Mouse (Mus musculus) myocyte (in vitro differentiated cells): ENCODE data around the gene H2-DMa. TPM values are rescaled to one million over a fixed set of nuclear protein-coding genes. Genes with fewer than 3 reads are reported as not detected.
A peak's percentile ranks its signal among the peaks of the same experiment; 100 is the strongest.

Source experiments
- H3K27me3 ChIP-seq: one replicate; pipeline ENCODE4 v1.6.1; 2011; ENCODE audit not compliant: control insufficient read depth, insufficient read depth, insufficient read length
- H3K36me3 ChIP-seq: one replicate; pipeline ENCODE4 v1.6.1; 2011; ENCODE audit not compliant: control insufficient read depth, insufficient read depth
- H3K4me2 ChIP-seq: one replicate; pipeline ENCODE4 v1.6.1; 2011; ENCODE audit warnings: low read depth, control low read depth
- H3K4me3 ChIP-seq: one replicate; pipeline ENCODE4 v1.5.1; 2011; ENCODE audit warnings: mild to moderate bottlenecking, control low read depth, moderate library complexity
- H3K79me2 ChIP-seq: one replicate; pipeline ENCODE4 v1.6.1; 2011; ENCODE audit not compliant: control insufficient read depth, insufficient read depth
- H3ac ChIP-seq: one replicate; pipeline ENCODE4 v1.6.1; 2011; ENCODE audit not compliant: control insufficient read depth, insufficient read length
- CEBPB ChIP-seq: IDR thresholded peaks from 2 replicates; pipeline ENCODE4 v1.6.1; 2011; ENCODE audit warnings: mild to moderate bottlenecking, moderate library complexity; ENCODE audit not compliant: poor library complexity, insufficient read depth, severe bottlenecking
- E2F4 ChIP-seq: IDR thresholded peaks from one replicate; pipeline ENCODE4 v1.6.1; 2011; ENCODE audit warnings: mild to moderate bottlenecking, control low read depth, moderate library complexity; ENCODE audit not compliant: insufficient read depth
- MAX ChIP-seq: IDR thresholded peaks from one replicate; pipeline ENCODE4 v1.6.1; 2011; ENCODE audit warnings: low read depth, mild to moderate bottlenecking, control low read depth
- MYOD1 ChIP-seq, 3 experiments: IDR thresholded peaks; one replicate each; pipeline ENCODE4 v1.6.1; 2011; ENCODE audit warnings: control low read depth in 2 of 3, low read depth in 2 of 3, mild to moderate bottlenecking in 2 of 3, moderate library complexity in 1 of 3; ENCODE audit not compliant: insufficient read length in 2 of 3, control insufficient read depth in 1 of 3
- MYOG ChIP-seq, 3 experiments: IDR thresholded peaks; one replicate each; pipeline ENCODE4 v1.6.1; 2011; ENCODE audit warnings: control low read depth in 2 of 3, low read depth in 2 of 3, mild to moderate bottlenecking in 2 of 3; ENCODE audit not compliant: insufficient read length in 2 of 3, control insufficient read depth in 1 of 3, insufficient read depth in 1 of 3
- POLR2A ChIP-seq: IDR thresholded peaks from one replicate; pipeline ENCODE4 v1.6.1; 2011; ENCODE audit warnings: low read depth, mild to moderate bottlenecking, control low read depth, moderate library complexity; ENCODE audit not compliant: insufficient read length
- POLR2AphosphoS2 ChIP-seq: IDR thresholded peaks from one replicate; pipeline ENCODE4 v1.6.1; 2011; ENCODE audit warnings: low read depth, control low read depth; ENCODE audit not compliant: insufficient read length
- REST ChIP-seq: IDR thresholded peaks from one replicate; pipeline ENCODE4 v1.6.1; 2011; ENCODE audit warnings: mild to moderate bottlenecking, control low read depth, moderate library complexity; ENCODE audit not compliant: insufficient read depth, insufficient read length
- SRF ChIP-seq: IDR thresholded peaks from one replicate; pipeline ENCODE4 v1.6.1; 2011; ENCODE audit warnings: low read depth; ENCODE audit not compliant: control insufficient read depth, insufficient read length
- TCF12 ChIP-seq: IDR thresholded peaks from one replicate; pipeline ENCODE4 v1.6.1; 2011; ENCODE audit warnings: mild to moderate bottlenecking, control low read depth; ENCODE audit not compliant: poor library complexity, insufficient read depth, severe bottlenecking
- TCF3 ChIP-seq: IDR thresholded peaks from one replicate; pipeline ENCODE4 v1.6.1; 2011; ENCODE audit warnings: low read depth, control low read depth; ENCODE audit not compliant: insufficient read length
- USF1 ChIP-seq: IDR thresholded peaks from one replicate; pipeline ENCODE4 v1.6.1; 2011; ENCODE audit warnings: low read depth, mild to moderate bottlenecking, control low read depth, moderate library complexity
- polyA plus RNA-seq: library from polyadenylated mRNA; unstranded; fragments of >200 nt; fragmentation: generic; extraction: Trizol; gene quantifications from one replicate; pipeline ENCODE4 v1.2.1, GENCODE M21; 2012; ENCODE audit warnings: missing spikeins

Gene H2-DMa
- polyA plus RNA-seq, 1 experiment = 7.2 TPM

GRCm38 (mm10) chr17:34114114-34114513 is 5.2 kb upstream of the H2-DMa start:
- TF ChIP-seq POLR2A (peak; percentile 22), MYOD1 (IDR thresholded peaks at IDR 0.05; ENCODE audit: control insufficient read depth in 1 of 3, insufficient read length in 2 of 3, low read depth in 2 of 3) (no peak)
- Histone ChIP-seq H3ac (no peak overlapping the region), H3K27me3 (no peaks in the 10 kb centered on the region), H3K79me2 (peaks cover 47% of the 10 kb centered on the region), H3K4me2 (no peak overlapping the region), H3K4me3 (no peak overlapping the region), H3K36me3 (peaks cover 69% of the 10 kb centered on the region)

DNA sequence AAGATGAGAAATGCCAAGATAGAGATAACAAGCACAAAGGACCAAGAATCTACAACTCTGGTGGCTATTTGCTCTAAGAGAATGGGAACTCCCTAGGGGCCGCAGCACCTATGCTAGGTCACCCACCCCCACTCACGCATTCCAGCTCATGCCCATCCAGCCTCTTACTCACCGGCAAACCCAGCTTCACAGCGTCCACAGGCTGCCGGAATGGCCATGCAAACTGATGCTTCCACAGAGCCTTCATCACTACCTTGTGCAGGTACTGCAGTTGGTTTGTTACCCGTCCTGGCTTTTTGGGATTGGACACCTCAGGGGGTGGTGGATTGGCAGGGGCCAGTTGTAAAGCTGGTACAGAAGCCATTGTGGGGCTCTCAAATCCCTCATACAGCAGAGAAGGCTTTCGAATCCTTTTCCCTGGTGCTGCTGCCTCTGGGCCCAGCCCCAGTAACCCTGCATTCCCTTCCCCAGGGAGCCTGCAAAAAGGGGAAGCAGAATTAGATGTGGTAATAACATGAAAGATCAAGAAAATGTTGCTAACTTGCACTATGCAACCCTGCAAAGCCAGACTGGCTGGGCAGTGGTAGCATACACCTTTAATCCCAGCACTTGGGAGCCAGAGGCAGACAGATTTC is 2.5 kb upstream of the H2-DMa start:
- TF ChIP-seq POLR2A (peak; percentile 14), TCF3 (no peak), POLR2AphosphoS2 (peak; percentile 68)
- Histone ChIP-seq H3ac (no peak overlapping the region), H3K4me3 (peak overlapping the region; percentile 99), H3K79me2 (peaks cover 52% of the 10 kb centered on the region), H3K4me2 (peak overlapping the region; percentile 96), H3K36me3 (peaks cover 60% of the 10 kb centered on the region), H3K27me3 (no peaks in the 10 kb centered on the region)

- Histone ChIP-seq H3K27me3 (no peaks in the 10 kb centered on the region), H3K36me3 (peaks cover 53% of the 10 kb centered on the region), H3ac (peak overlapping the region; percentile 37), H3K4me3 (peak overlapping the region; percentile 99), H3K79me2 (peaks cover 52% of the 10 kb centered on the region), H3K4me2 (peak overlapping the region; percentile 96)
- no peak for TF ChIP-seq TCF3
- TF ChIP-seq USF1 = peak; percentile 59
- no peak for TF ChIP-seq MYOD1 (IDR thresholded peaks at IDR 0.05; ENCODE audit: control insufficient read depth in 1 of 3, insufficient read length in 2 of 3, low read depth in 2 of 3)
Observed at GRCm38 (mm10) chr17:34117421-34118112, 1.8 kb upstream of the H2-DMa start.

GRCm38 (mm10) chr17:34118113-34118872 is 1.0 kb upstream of the H2-DMa start:
- H3K27me3 ChIP-seq = no peaks in the 10 kb centered on the region
- H3K36me3 ChIP-seq = peaks cover 47% of the 10 kb centered on the region
- peak in 1 of 3 experiments; percentile 20 for TF ChIP-seq MYOD1 (IDR thresholded peaks at IDR 0.05; ENCODE audit: control insufficient read depth in 1 of 3, insufficient read length in 2 of 3, low read depth in 2 of 3)
- no peak for TF ChIP-seq REST
- peak; percentile 43 for TF ChIP-seq POLR2A
- no peak for TF ChIP-seq CEBPB
- TF ChIP-seq TCF3 = no peak
- TF ChIP-seq SRF = no peak
- no peak for TF ChIP-seq MAX
- peak; percentile 62 for TF ChIP-seq POLR2AphosphoS2
- peak in 2 of 3 experiments; percentile 11 to 41 for TF ChIP-seq MYOG (IDR thresholded peaks at IDR 0.05; ENCODE audit: control insufficient read depth in 1 of 3, insufficient read depth in 1 of 3, insufficient read length in 2 of 3, low read depth in 2 of 3)
- peaks cover 58% of the 10 kb centered on the region for H3K79me2 ChIP-seq
- peak overlapping the region; percentile 99 for H3K4me3 ChIP-seq
- peak overlapping the region; percentile 96 for H3K4me2 ChIP-seq
- peak overlapping the region; percentile 37 for H3ac ChIP-seq

- H3K36me3 ChIP-seq = peaks cover 41% of the 10 kb centered on the region
- H3ac ChIP-seq = peak overlapping the region; percentile 37
Observed at GRCm38 (mm10) chr17:34118873-34119248, 480 bp upstream of the H2-DMa start.

More at GRCm38 (mm10) chr17:34118873-34119248, 480 bp upstream of the H2-DMa start:
- peaks cover 64% of the 10 kb centered on the region for H3K79me2 ChIP-seq
- H3K4me2 ChIP-seq = no peak overlapping the region
- TF ChIP-seq MYOD1 (IDR thresholded peaks at IDR 0.05; ENCODE audit: control insufficient read depth in 1 of 3, insufficient read length in 2 of 3, low read depth in 2 of 3) (no peak), REST (no peak), USF1 (no peak), SRF (no peak), MYOG (IDR thresholded peaks at IDR 0.05; ENCODE audit: control insufficient read depth in 1 of 3, insufficient read depth in 1 of 3, insufficient read length in 2 of 3, low read depth in 2 of 3) (no peak), POLR2AphosphoS2 (no peak), CEBPB (no peak), E2F4 (no peak), POLR2A (no peak), TCF3 (no peak), TCF12 (no peak), MAX (no peak)
- H3K4me3 ChIP-seq = peak overlapping the region; percentile 99
- no peaks in the 10 kb centered on the region for H3K27me3 ChIP-seq
